Mouse (Mus musculus): ENCODE results near the gene Gprc6a.

DNA sequence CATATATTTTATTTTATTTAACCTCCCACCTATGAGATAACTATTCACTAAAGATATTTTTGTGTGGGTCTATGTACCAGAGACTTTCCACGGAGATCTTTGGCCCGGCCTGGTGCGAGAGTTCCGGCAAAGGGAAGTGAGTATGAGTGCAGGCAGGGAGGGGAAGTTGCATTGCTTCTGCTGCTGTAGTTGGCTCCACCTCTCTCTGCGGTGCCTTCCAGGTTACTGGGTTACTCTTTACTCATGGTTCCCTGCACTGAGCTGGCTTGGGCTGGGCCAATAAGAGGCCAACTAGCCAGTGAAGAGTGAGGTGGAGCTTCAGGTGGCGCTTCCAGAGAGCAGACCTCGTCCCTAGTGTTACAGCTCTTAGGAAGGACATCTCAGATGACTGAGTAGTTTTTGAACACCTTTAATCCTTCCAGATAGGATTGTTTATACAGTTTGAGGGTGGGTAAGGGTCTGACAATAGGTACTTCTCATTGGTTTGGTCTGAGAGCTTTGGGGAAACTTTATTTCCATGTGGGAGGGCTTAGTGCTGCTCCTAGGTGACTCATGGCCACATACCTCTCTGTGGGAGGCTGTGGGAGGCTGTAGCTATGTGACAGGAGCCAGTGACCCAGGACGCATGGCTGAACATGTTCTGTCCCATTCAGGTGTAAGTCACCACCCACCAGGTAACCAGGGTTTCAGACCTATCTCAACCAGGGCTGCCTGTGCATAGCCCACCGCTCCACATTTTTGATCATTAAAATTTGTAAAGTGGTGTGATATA, 59.9 kb downstream of the Gprc6a start:
- no peak for TF ChIP-seq CTCF (IDR thresholded peaks at IDR 0.05; ENCODE audit: borderline replicate concordance, control insufficient read depth, extremely low read depth, insufficient read depth, low read length, poor library complexity)
- no peak for TF ChIP-seq POLR2A (IDR thresholded peaks at IDR 0.05; ENCODE audit: control insufficient read depth, extremely low read depth, insufficient read depth, low read length, poor library complexity)
